Mouse (Mus musculus) cerebellum, adult 2 months (tissue): ENCODE measurements around the gene Col24a1. TPM values are rescaled to one million over a fixed set of nuclear protein-coding genes. Genes with fewer than 3 reads are reported as not detected.

Experiments used
- DNase-seq, 2 experiments: peaks; one replicate each; pipeline ENCODE4 v3.0.0; 2021
- H3K27ac ChIP-seq: fragments of 200-500 bp; 2 replicates; pipeline ENCODE4 v1.5.1; 2012; ENCODE audit warnings: low read length, control low read depth, inconsistent platforms; ENCODE audit not compliant: insufficient read depth
- H3K27me3 ChIP-seq: fragments of 200-500 bp; 2 replicates; pipeline ENCODE4 v1.6.1; 2012; ENCODE audit warnings: inconsistent platforms, mild to moderate bottlenecking, low read length, moderate library complexity; ENCODE audit not compliant: control insufficient read depth, insufficient read depth
- H3K4me1 ChIP-seq: fragments of 200-500 bp; 2 replicates; pipeline ENCODE4 v1.6.1; 2011; ENCODE audit warnings: low read length; ENCODE audit not compliant: control insufficient read depth, insufficient read depth
- H3K4me3 ChIP-seq: fragments of 200-500 bp; replicated peaks from 2 replicates; pipeline ENCODE3; 2011; ENCODE audit warnings: mild to moderate bottlenecking, low read depth, low read length, control low read depth; ENCODE audit not compliant: insufficient read depth
- POLR2A ChIP-seq: fragments of 200-500 bp; IDR thresholded peaks from 2 replicates; pipeline ENCODE4 v1.6.1; 2011; ENCODE audit warnings: low read length, control low read depth, borderline replicate concordance; ENCODE audit not compliant: insufficient read depth
- WGBS: fragments of 180-500 bp; shearing (Covaris S2); methylation state at CpG from one replicate; pipeline ENCODE4 v1.1.7; 2018; 5-methylcytosine and 5-hydroxymethylcytosine counted together
- polyA plus RNA-seq: library from polyadenylated mRNA; depleted of rRNA; stranded (reverse); fragments of >200 nt; gene quantifications from 2 replicates; pipeline ENCODE4 v1.2.3, GENCODE M21; 2012; rRNA removed

Col24a1 gene
- polyA plus RNA-seq, 1 experiment: 3.0 TPM

- no peak for DNase-seq
- H3K27ac ChIP-seq: no peak overlapping the region
- WGBS: 92% methylated on average over 6 of the region's 6 CpGs
- H3K4me1 ChIP-seq: no peaks in the 10 kb centered on the region
- H3K27me3 ChIP-seq: no peaks in the 10 kb centered on the region
- H3K4me3 ChIP-seq: no peak overlapping the region
- TF ChIP-seq POLR2A: no peak
Observed at GRCm38 (mm10) chr3:145601345-145601744, 309.1 kb downstream of the Col24a1 start.

Other genes starting within 250 kb of the Col24a1 start
- gene Clca2, start 193.0 kb upstream of the Col24a1 start, polyA plus RNA-seq: 0.02 TPM in 1 of 2 replicates, not detected in the other
- gene Odf2l, start 173.9 kb upstream of the Col24a1 start, polyA plus RNA-seq: 10.5 and 12.9 TPM in 2 replicates